Mouse (Mus musculus) hindbrain, embryonic 15.5 days (tissue): ENCODE data around the gene Cacng3. TPM values are rescaled to one million over a fixed set of nuclear protein-coding genes. Genes with fewer than 3 reads are reported as not detected.

Experiments
- ATAC-seq: fragments of 200-750 bp; cut with Nextera tagmentation; 2 replicates; pipeline ENCODE4 v1.8.0; 2017; ENCODE audit warnings: low read depth, moderate number of reproducible peaks, moderate TSS enrichment; ENCODE audit not compliant: low FRiP score
- H3K27ac ChIP-seq: fragments of 300-500 bp; sonication (generic); replicated peaks from 2 replicates; pipeline ENCODE4 v1.5.1; 2015; ENCODE audit warnings: mild to moderate bottlenecking, inconsistent platforms
- H3K27me3 ChIP-seq: fragments of 300-500 bp; sonication (generic); 2 replicates; pipeline ENCODE4 v1.6.1; 2015; ENCODE audit warnings: control low read depth, inconsistent platforms
- H3K36me3 ChIP-seq: fragments of 300-500 bp; sonication (generic); 2 replicates; pipeline ENCODE4 v1.6.1; 2015; ENCODE audit warnings: control low read depth, inconsistent platforms
- H3K4me1 ChIP-seq: fragments of 300-500 bp; sonication (generic); replicated peaks from 2 replicates; pipeline ENCODE4 v1.6.1; 2015; ENCODE audit warnings: control low read depth, inconsistent platforms
- H3K4me2 ChIP-seq: fragments of 300-500 bp; sonication (generic); 2 replicates; pipeline ENCODE4 v1.6.1; 2015; ENCODE audit warnings: moderate library complexity, mild to moderate bottlenecking, inconsistent platforms
- H3K4me3 ChIP-seq: fragments of 300-500 bp; sonication (generic); 2 replicates; pipeline ENCODE4 v1.5.1; 2015; ENCODE audit warnings: mild to moderate bottlenecking, inconsistent platforms
- H3K9ac ChIP-seq: fragments of 300-500 bp; sonication (generic); 2 replicates; pipeline ENCODE4 v1.6.1; 2015; ENCODE audit warnings: inconsistent platforms
- H3K9me3 ChIP-seq: fragments of 300-500 bp; sonication (generic); 2 replicates; pipeline ENCODE4 v1.6.1; 2016; ENCODE audit warnings: control low read depth, inconsistent platforms
- WGBS: fragments of 180-500 bp; shearing (Covaris S2); methylation state at CpG from one replicate; pipeline ENCODE4 v1.1.7; 2015; 5-methylcytosine and 5-hydroxymethylcytosine counted together
- polyA plus RNA-seq: library from polyadenylated mRNA; unstranded; fragments of >200 nt; fragmentation: Nextera tagmentation; extraction: Ambion mirVana; gene quantifications from 2 replicates; pipeline ENCODE4 v1.2.1, GENCODE M21; 2015

The Cacng3 gene
- polyA plus RNA-seq, 1 experiment from 2014 or later = 24.8 TPM

DNA sequence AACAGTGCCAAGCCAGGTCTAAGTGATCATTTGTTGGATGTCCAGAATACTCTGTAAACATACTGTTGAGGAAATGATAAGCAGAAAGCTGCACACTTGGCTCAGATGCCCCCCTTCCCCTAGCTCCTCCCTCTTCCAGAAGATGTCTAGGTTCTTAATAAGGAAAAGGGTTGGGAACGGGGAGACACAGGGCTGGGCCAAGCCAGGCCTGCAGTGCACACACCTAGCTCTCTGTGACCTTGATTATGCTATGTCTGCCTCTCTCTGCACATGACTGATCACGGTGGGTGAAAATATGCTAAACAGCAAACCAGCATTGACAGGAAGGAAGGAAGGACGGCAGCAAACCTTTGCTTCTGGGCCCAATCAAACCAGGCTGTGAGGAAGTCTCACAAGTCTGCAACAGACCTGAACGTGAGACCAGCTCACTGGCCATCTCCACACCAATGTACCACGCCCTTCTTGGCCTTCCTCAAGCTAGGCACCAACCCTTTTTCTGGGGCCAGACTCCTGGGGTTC, 53.1 kb downstream of the Cacng3 start:
- H3K4me3 ChIP-seq = no peak overlapping the region
- no peaks in the 10 kb centered on the region for H3K4me1 ChIP-seq
- ATAC-seq = no peak
- no peak overlapping the region for H3K4me2 ChIP-seq
- no peak overlapping the region for H3K27ac ChIP-seq
- no peak overlapping the region for H3K9ac ChIP-seq
- H3K27me3 ChIP-seq = no peaks in the 10 kb centered on the region
- H3K9me3 ChIP-seq = no peaks in the 10 kb centered on the region
- H3K36me3 ChIP-seq = no peaks in the 10 kb centered on the region
- WGBS = 45% methylated on average over 5 of the region's 5 CpGs

DNA sequence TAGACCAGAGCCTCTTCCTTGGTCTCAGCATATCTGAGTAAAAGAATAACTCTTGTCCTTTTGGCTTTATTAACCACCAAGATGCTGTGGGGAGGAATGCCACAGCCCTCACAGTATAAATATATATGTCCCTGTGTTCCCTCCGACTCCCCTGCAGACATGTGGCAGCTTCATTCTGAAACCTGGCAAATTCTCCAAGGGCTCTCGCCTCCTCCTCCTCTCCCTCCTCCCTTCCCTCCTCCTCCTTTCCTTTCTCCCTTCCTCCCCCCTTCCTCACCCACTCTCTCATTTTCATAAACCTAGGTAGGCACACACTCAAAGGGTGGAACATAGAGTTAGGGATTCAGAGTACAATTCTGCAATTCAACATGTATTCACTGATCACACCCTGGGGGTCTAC, 56.1 kb downstream of the Cacng3 start:
- no peaks in the 10 kb centered on the region for H3K9me3 ChIP-seq
- no peak overlapping the region for H3K4me3 ChIP-seq
- ATAC-seq = no peak
- H3K27me3 ChIP-seq = no peaks in the 10 kb centered on the region
- no peak overlapping the region for H3K4me2 ChIP-seq
- H3K36me3 ChIP-seq = no peaks in the 10 kb centered on the region
- H3K27ac ChIP-seq = no peak overlapping the region
- peaks cover 4% of the 10 kb centered on the region; the same call in 1 of the 2 replicates for H3K4me1 ChIP-seq
- H3K9ac ChIP-seq = no peak overlapping the region
- 86% methylated on average over 2 of the region's 2 CpGs for WGBS

DNA sequence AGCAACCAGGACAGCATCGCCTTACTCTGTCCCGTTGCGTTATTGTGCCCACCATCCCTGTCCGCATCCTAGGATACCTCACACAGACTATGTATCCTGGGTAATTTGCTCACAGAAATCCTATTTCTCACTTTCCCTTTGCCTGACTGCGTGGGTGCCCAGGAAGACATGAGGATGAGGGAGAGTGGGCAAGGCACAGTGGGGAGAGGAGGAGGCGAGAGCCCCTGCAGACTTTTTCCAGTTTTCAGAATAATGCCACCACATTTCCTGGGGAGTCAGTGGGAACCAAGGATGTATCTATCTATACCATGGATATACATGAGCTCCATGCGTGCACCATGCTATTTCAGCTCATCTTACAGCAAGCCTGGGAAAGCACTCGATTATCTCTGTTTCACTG, 57.9 kb downstream of the Cacng3 start:
- ATAC-seq = no peak
- peaks cover 4% of the 10 kb centered on the region; the same call in 1 of the 2 replicates for H3K4me1 ChIP-seq
- no peak overlapping the region for H3K9ac ChIP-seq
- H3K9me3 ChIP-seq = no peaks in the 10 kb centered on the region
- no peaks in the 10 kb centered on the region for H3K36me3 ChIP-seq
- no peak overlapping the region for H3K4me2 ChIP-seq
- H3K4me3 ChIP-seq = no peak overlapping the region
- WGBS = 94% methylated on average over 8 of the region's 8 CpGs
- no peak overlapping the region for H3K27ac ChIP-seq
- H3K27me3 ChIP-seq = no peaks in the 10 kb centered on the region

DNA sequence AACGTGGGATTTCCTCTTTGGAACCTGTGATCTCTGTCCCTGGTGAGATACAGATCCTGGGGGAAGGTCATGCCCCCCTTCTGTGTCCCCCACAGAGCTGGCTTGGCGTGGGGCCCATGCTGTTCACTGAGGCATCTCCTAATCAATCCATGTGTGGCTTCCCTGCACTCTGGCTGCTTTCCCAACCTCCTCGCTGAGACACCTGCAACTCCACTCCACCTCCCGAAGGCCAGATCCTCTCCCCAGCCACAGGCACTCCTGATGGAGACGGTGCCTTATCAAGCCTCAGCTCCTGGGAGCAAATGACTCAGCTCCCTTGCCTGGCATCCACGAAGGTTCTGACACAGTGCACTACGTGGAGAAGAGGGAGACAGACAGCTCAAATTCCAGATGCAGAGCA, 58.6 kb downstream of the Cacng3 start:
- no peak overlapping the region for H3K4me2 ChIP-seq
- peaks cover 4% of the 10 kb centered on the region; the same call in 1 of the 2 replicates for H3K4me1 ChIP-seq
- H3K4me3 ChIP-seq = no peak overlapping the region
- no peak; the same call in 1 of the 2 replicates for ATAC-seq
- no peaks in the 10 kb centered on the region for H3K36me3 ChIP-seq
- WGBS = 41% methylated on average over 7 of the region's 7 CpGs
- H3K9ac ChIP-seq = no peak overlapping the region
- H3K9me3 ChIP-seq = no peaks in the 10 kb centered on the region
- no peak overlapping the region for H3K27ac ChIP-seq
- H3K27me3 ChIP-seq = no peaks in the 10 kb centered on the region

DNA sequence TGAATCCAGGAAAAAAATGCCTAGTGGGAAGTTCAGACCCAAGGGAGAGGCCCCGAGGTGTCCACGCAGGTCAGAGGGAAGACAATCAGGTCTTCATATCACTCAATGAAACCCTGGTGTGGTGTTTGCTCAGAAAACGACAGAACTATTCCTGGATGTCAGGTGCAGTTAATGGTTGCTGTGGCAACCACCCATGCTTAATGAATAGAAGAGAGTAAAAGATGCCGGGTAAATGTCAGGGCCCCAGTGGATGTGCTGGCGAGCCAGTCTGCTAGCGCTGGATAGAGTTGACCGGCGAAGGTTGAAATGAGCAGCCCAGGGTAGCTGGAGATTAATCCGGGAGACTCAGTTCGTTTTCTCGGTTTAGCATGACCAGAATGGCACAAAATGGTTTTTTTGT, 65.0 kb downstream of the Cacng3 start:
- ATAC-seq = peak; percentile 51; the same call in 1 of the 2 replicates
- no peak overlapping the region for H3K4me3 ChIP-seq
- no peak overlapping the region for H3K9ac ChIP-seq
- 39% methylated on average over 11 of the region's 11 CpGs for WGBS
- no peaks in the 10 kb centered on the region for H3K9me3 ChIP-seq
- H3K36me3 ChIP-seq = no peaks in the 10 kb centered on the region
- no peaks in the 10 kb centered on the region for H3K27me3 ChIP-seq
- H3K4me2 ChIP-seq = no peak overlapping the region
- 0 out of 2 replicates have a peak overlapping the region, but pooled peaks have one; percentile 20 for H3K27ac ChIP-seq
- peaks cover 5% of the 10 kb centered on the region; the same call in 1 of the 2 replicates for H3K4me1 ChIP-seq

DNA sequence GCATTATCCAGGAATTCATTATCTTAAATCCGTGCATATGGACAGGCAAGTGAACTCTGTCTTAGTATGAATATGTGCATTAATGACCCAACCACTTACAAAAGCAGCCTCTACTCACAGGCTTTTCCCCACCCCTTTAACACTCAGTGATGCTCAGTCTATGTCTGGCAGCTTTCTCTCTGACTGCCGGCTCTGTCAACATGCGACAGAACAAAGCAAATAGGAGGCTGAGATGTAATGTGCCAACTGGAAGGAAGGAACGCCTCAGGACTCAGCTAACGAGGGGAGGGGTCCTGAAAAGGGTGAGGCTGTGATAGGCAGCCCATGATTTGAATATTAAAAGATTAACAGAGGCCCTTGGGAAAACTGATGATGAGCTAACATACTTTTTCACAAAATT, 68.2 kb downstream of the Cacng3 start:
- Histone ChIP-seq H3K4me2 (no peak overlapping the region), H3K27me3 (no peaks in the 10 kb centered on the region), H3K36me3 (no peaks in the 10 kb centered on the region), H3K4me3 (no peak overlapping the region), H3K9ac (no peak overlapping the region), H3K9me3 (no peaks in the 10 kb centered on the region), H3K4me1 (peaks cover 5% of the 10 kb centered on the region; the same call in 1 of the 2 replicates), H3K27ac (0 out of 2 replicates have a peak overlapping the region, but pooled peaks have one; percentile 0)
- ATAC-seq = no peak
- WGBS = 23% methylated on average over 5 of the region's 5 CpGs

DNA sequence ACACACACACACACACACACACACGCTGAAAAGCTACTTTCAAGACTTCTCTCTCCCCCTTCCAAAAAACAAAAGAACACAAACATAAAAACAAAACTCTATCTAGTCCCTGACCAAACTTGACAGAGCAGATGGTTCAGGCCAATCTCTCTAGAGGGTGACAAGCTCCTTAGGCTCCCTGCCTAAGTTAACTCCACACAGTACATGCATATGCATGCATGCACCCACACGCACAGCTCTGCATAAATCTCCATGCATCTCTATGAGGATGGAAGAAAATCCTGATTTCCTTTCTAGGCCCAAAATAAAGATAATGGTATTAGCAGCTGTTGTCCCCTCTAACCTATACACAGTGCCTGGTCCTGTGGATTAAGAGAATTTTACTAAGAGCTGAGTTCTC, 70.4 kb downstream of the Cacng3 start:
- no peak for ATAC-seq
- Histone ChIP-seq H3K4me2 (no peak overlapping the region), H3K27me3 (no peaks in the 10 kb centered on the region), H3K9me3 (no peaks in the 10 kb centered on the region), H3K4me3 (no peak overlapping the region), H3K27ac (no peak overlapping the region), H3K36me3 (no peaks in the 10 kb centered on the region), H3K9ac (no peak overlapping the region), H3K4me1 (no peaks in the 10 kb centered on the region)
- WGBS = 90% methylated on average over 2 of the region's 2 CpGs

DNA sequence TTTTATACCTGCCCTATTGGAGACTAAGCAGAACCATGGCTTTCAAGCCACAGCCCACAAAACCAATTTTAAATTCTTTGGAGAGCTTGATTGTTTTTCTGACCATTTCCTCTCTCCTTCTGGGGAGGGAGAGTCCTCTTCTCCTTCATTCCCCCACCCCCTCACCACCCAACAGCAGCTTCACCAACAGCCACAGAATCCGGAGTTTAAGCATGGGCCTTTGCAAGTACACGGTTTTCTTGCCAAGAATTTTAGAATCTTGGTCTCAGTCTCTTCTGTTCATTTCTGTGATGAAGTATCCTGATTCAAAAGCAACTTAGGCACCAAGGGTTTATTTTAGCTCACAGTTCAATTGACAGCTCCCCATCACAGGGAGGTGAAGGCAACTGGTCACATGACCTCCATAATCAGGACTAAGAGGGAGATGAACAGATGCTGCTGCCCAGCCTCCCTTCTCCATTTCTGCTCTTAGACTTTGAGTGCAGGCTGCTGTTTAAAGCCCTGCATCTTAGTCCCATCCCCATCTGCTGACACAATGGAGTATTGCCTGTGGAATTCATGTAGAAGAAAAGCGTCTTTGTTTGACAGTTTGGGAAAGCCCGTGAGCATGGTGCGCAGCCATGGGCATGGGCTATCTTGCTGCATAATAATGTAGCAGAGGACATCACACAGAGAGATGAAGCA, 85.8 kb downstream of the Cacng3 start:
- WGBS = 75% methylated on average over 5 of the region's 5 CpGs
- Histone ChIP-seq H3K4me3 (no peak overlapping the region), H3K27me3 (no peaks in the 10 kb centered on the region), H3K9me3 (no peaks in the 10 kb centered on the region), H3K4me1 (peaks cover 4% of the 10 kb centered on the region), H3K36me3 (no peaks in the 10 kb centered on the region), H3K4me2 (no peak overlapping the region), H3K27ac (no peak overlapping the region), H3K9ac (no peak overlapping the region)
- ATAC-seq = no peak

DNA sequence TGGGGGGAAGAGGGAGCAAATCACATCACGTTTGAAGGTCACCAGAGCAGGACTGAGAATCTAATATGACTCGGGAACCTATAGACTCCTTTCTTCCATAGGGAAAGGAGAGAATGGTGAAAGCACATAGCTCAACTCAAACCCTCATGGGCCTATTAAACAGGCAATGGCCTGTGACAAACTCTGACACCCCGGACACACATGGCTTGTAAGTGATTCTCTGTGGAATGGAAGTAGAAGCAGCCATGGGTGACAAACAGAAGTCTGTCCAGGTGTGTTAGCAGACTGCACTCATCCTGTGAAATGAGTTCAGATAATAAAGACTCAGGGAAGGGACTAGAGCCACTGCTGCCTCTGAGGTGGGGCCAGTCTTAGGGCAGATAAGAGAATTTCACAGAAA, 88.4 kb downstream of the Cacng3 start:
- Histone ChIP-seq H3K4me2 (no peak overlapping the region), H3K27me3 (no peaks in the 10 kb centered on the region), H3K9me3 (no peaks in the 10 kb centered on the region), H3K9ac (no peak overlapping the region), H3K36me3 (no peaks in the 10 kb centered on the region), H3K4me3 (no peak overlapping the region), H3K27ac (no peak overlapping the region), H3K4me1 (no peaks in the 10 kb centered on the region)
- WGBS = 63% methylated on average over 3 of the region's 3 CpGs
- no peak for ATAC-seq

DNA sequence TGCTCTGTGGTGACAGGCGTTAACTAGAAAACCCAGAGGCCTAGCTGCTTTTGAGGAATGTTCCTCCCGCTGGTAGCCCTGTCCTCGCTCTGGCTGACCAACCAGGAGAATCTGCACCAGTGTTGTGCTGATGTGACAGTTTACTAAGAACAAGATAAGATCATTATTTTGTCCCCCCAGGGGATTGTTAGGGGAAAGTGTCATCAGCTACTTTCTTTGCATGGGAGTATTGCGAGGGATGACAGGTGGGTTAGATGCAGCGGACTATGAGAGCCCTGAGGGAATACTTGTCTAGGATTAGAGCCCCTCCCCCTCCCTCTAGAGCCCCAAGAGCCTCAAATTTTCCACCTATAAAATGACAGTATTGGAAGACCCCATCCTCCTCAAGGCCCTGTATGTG, 94.2 kb downstream of the Cacng3 start:
- Histone ChIP-seq H3K4me3 (no peak overlapping the region), H3K9ac (no peak overlapping the region), H3K9me3 (no peaks in the 10 kb centered on the region), H3K27ac (no peak overlapping the region), H3K4me2 (no peak overlapping the region), H3K27me3 (no peaks in the 10 kb centered on the region), H3K4me1 (no peaks in the 10 kb centered on the region), H3K36me3 (no peaks in the 10 kb centered on the region)
- ATAC-seq = no peak
- 69% methylated on average over 5 of the region's 5 CpGs for WGBS

DNA sequence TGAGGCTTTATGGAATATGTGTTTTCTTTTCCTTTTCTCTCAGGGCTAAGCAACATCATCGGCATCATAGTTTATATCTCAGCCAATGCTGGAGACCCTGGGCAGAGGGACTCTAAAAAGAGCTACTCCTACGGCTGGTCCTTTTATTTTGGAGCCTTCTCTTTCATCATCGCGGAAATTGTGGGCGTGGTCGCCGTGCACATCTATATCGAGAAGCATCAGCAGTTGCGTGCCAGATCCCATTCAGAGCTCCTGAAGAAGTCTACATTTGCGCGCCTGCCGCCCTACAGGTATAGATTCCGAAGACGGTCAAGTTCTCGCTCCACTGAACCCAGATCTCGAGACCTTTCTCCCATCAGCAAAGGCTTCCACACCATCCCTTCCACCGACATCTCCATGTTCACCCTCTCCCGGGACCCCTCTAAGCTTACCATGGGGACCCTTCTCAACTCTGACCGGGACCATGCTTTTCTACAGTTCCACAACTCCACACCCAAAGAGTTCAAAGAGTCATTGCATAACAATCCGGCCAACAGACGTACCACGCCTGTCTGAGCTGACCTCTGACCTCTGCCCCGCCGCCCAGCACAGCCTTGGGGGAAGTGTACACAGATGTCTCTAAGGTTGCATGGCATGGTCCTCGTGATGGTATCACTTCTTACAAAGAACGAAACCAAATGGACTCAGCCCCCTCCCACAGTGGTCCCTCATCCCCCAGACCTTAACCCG, 98.2 kb downstream of the Cacng3 start:
- Histone ChIP-seq H3K27ac (no peak overlapping the region), H3K36me3 (no peaks in the 10 kb centered on the region), H3K4me1 (no peaks in the 10 kb centered on the region), H3K9me3 (no peaks in the 10 kb centered on the region), H3K4me2 (no peak overlapping the region), H3K4me3 (no peak overlapping the region), H3K9ac (no peak overlapping the region), H3K27me3 (no peaks in the 10 kb centered on the region)
- WGBS = 87% methylated on average over 27 of the region's 27 CpGs
- ATAC-seq = no peak

DNA sequence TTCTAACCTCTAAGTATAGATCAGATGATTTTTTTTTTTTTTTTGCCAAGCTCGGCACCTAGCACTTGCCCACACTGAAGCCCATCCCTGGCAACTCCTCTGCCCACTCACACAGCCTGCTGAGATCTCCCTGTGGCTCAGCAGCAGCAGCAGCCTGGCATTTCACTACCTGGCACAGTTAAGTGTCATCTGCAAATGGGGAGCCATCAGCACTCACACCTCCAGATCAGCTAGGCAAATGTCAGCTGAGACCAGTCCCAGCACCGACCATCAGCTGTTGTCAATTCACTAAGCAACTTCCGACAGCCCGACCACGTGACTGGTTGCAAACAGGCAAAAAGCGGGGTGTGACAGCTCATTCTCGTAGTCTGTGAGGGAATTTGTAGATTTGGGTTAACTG, 109.3 kb downstream of the Cacng3 start:
- no peaks in the 10 kb centered on the region for H3K9me3 ChIP-seq
- no peaks in the 10 kb centered on the region for H3K36me3 ChIP-seq
- 78% methylated on average over 7 of the region's 7 CpGs for WGBS
- no peak overlapping the region for H3K4me3 ChIP-seq
- ATAC-seq = no peak
- H3K27me3 ChIP-seq = no peaks in the 10 kb centered on the region
- no peak overlapping the region for H3K27ac ChIP-seq
- H3K4me2 ChIP-seq = no peak overlapping the region
- no peak overlapping the region for H3K9ac ChIP-seq
- H3K4me1 ChIP-seq = no peaks in the 10 kb centered on the region
